Mouse (Mus musculus): ENCODE data around the gene Casc3. TPM values are rescaled to one million over a fixed set of nuclear protein-coding genes. Genes with fewer than 3 reads are reported as not detected.

The Casc3 gene
- total and polyA plus RNA-seq, 3 experiments, result 14.4 to 71.7 (median 16.7) TPM

- Histone ChIP-seq H3K4me1 (ENCODE audit: control insufficient read depth in 1 of 2, insufficient read depth in 2 of 2) (peaks cover 5 to 30% of the 10 kb centered on the region in 2 experiments; a peak in 2 of 4 replicates), H3K4me2 (ENCODE audit: insufficient read depth, low read depth, poor library complexity, severe bottlenecking) (no peak overlapping the region), H3K4me3 (replicated peaks in 1 of 3; ENCODE audit: low read depth in 2 of 3, low read length in 2 of 3, poor library complexity in 1 of 3) (no peak overlapping the region), H3K9ac (ENCODE audit: insufficient read depth, low read depth) (no peak overlapping the region), H3K27me3 (replicated peaks) (peaks cover 25% of the 10 kb centered on the region), H3K79me2 (replicated peaks; ENCODE audit: control insufficient read depth, extremely low read depth, insufficient read depth, poor library complexity, severe bottlenecking) (no peaks in the 10 kb centered on the region), H3K36me3 (replicated peaks in 1 of 2; ENCODE audit: control insufficient read depth in 1 of 2, insufficient read depth in 1 of 2, low read length in 1 of 2) (peaks cover 0 to 8% of the 10 kb centered on the region in 2 experiments), H3K9me3 (replicated peaks; ENCODE audit: low read length) (no peaks in the 10 kb centered on the region), H3K27ac (ENCODE audit: insufficient read depth, low read depth) (no peak overlapping the region)
- in situ Hi-C loops (cut with MboI; ENCODE audit: low pct_ligation_motif_present, low pct_unique_long_range_greater_than_20kb, low sequenced_read_pairs) (no loop called here), dilution Hi-C loops (cut with MboI; ENCODE audit: extremely low pct_ligation_motif_present, extremely low pct_unique_long_range_greater_than_20kb, low sequenced_read_pairs) (no loop called here)
- peak; percentile 83 for TF ChIP-seq BHLHE40 (IDR thresholded peaks at IDR 0.05; ENCODE audit: low read depth, low read length)
- TF ChIP-seq IRF4 (IDR thresholded peaks at IDR 0.05; ENCODE audit: low read depth, low read length), result no peak
- peak; percentile 42; the same call in 1 of the 2 replicates for TF ChIP-seq TCF12 (IDR thresholded peaks at IDR 0.05; ENCODE audit: low read depth, low read length)
- TF ChIP-seq ZNF384 (IDR thresholded peaks at IDR 0.05; ENCODE audit: low read depth, low read length), result peak; percentile 29; the same call in 1 of the 2 replicates
- peak; percentile 23 for DNase-seq (ENCODE audit: extremely low read depth)
These were observed 35.2 kb downstream of the Casc3 start for GRCm38 (mm10) chr11:98839897-98840296.

GRCm38 (mm10) chr11:98846016-98846415 is 41.3 kb downstream of the Casc3 start:
- dilution Hi-C loops (cut with MboI; ENCODE audit: extremely low pct_ligation_motif_present, extremely low pct_unique_long_range_greater_than_20kb, low sequenced_read_pairs) (no loop called here), in situ Hi-C loops (cut with MboI; ENCODE audit: low pct_ligation_motif_present, low pct_unique_long_range_greater_than_20kb, low sequenced_read_pairs) (no loop called here)
- Histone ChIP-seq H3K4me3 (replicated peaks in 1 of 3; ENCODE audit: low read depth in 2 of 3, low read length in 2 of 3, poor library complexity in 1 of 3) (no peak overlapping the region), H3K79me2 (replicated peaks; ENCODE audit: control insufficient read depth, extremely low read depth, insufficient read depth, poor library complexity, severe bottlenecking) (no peaks in the 10 kb centered on the region), H3K4me1 (ENCODE audit: control insufficient read depth in 1 of 2, insufficient read depth in 2 of 2) (peaks cover 0 to 6% of the 10 kb centered on the region in 2 experiments; a peak in 2 of 4 replicates), H3K27me3 (replicated peaks) (peaks cover 5% of the 10 kb centered on the region), H3K4me2 (ENCODE audit: insufficient read depth, low read depth, poor library complexity, severe bottlenecking) (no peak overlapping the region), H3K36me3 (replicated peaks in 1 of 2; ENCODE audit: control insufficient read depth in 1 of 2, insufficient read depth in 1 of 2, low read length in 1 of 2) (no peaks in the 10 kb centered on the region), H3K9ac (ENCODE audit: insufficient read depth, low read depth) (no peak overlapping the region), H3K27ac (ENCODE audit: insufficient read depth, low read depth) (no peak overlapping the region), H3K9me3 (replicated peaks; ENCODE audit: low read length) (no peaks in the 10 kb centered on the region)
- TF ChIP-seq KAT2A (IDR thresholded peaks at IDR 0.05; ENCODE audit: insufficient replicate concordance, low read length) (no peak), JUN (IDR thresholded peaks at IDR 0.05; ENCODE audit: insufficient read depth, low read depth, low read length) (no peak), USF2 (conservative IDR thresholded peaks at IDR 0.05; ENCODE audit: low read depth, low read length) (no peak), TCF12 (IDR thresholded peaks at IDR 0.05; ENCODE audit: low read depth, low read length) (no peak), POLR2A (IDR thresholded peaks at IDR 0.05; ENCODE audit: low read depth, low read length) (no peak), CHD2 (IDR thresholded peaks at IDR 0.05; ENCODE audit: low read length) (no peak), CHD1 (IDR thresholded peaks at IDR 0.05; ENCODE audit: low read depth, low read length) (no peak), ZMIZ1 (IDR thresholded peaks at IDR 0.05; ENCODE audit: low read depth, low read length) (no peak), ZKSCAN1 (IDR thresholded peaks at IDR 0.05; ENCODE audit: borderline replicate concordance, low read depth, low read length) (no peak), ZNF384 (IDR thresholded peaks at IDR 0.05; ENCODE audit: low read depth, low read length) (no peak), MAX (IDR thresholded peaks at IDR 0.05; ENCODE audit: low read length) (no peak), JUND (conservative IDR thresholded peaks at IDR 0.05; ENCODE audit: low read depth, low read length) (no peak)
- no peak for DNase-seq (ENCODE audit: extremely low read depth)

All from CH12.LX (cell line).